Mouse (Mus musculus) heart, adult 9 months (tissue): ENCODE data around the gene Ptprk.
A peak's percentile ranks its signal among the peaks of the same experiment; 100 is the strongest.

ENCODE experiments used
- DNase-seq, 2 experiments: peaks; one replicate each; pipeline ENCODE4 v3.0.0; 2022; ENCODE audit warnings: low spot score in 2 of 2

Ptprk gene

DNA sequence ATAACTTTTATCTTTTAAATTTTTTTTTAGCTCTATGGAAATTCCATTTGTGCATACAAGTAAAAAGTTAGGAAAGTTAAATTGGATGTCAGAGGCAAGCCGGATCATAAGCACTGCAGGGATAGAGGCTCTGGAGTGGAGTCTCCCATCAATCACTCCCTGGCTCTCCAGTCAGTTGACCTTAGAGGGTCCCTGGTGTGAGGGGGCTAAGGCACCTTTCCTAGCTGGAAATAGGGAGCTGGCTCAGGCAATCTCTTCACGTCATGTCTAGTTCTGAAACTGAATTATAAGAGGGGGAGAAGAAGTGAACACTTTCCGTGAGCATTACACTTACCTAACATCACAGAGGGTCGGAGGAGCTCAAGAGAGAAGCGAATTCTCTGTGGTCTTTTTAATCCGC, 110.1 kb downstream of the Ptprk start:
- DNase-seq, result no peak

DNA sequence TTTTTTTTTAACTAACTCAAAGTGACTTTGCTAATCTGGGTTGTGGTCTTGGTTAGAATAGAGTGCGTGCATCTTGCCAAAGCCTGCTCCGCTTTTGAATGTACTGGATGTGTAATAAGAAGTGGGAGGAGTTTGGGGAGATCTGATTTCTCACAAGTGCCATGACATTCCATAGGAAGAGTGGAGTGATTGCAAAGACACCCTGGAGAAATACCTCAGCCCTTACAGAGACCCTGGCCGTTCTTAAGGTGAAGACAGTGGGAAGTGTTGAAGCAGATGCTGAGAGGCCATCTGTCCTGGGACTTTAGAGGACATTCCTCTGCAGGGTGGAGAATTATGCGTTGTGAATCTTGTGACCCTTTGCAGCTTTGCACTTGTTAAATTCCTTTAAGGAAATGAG, 110.7 kb downstream of the Ptprk start:
- DNase-seq, result no peak

DNA sequence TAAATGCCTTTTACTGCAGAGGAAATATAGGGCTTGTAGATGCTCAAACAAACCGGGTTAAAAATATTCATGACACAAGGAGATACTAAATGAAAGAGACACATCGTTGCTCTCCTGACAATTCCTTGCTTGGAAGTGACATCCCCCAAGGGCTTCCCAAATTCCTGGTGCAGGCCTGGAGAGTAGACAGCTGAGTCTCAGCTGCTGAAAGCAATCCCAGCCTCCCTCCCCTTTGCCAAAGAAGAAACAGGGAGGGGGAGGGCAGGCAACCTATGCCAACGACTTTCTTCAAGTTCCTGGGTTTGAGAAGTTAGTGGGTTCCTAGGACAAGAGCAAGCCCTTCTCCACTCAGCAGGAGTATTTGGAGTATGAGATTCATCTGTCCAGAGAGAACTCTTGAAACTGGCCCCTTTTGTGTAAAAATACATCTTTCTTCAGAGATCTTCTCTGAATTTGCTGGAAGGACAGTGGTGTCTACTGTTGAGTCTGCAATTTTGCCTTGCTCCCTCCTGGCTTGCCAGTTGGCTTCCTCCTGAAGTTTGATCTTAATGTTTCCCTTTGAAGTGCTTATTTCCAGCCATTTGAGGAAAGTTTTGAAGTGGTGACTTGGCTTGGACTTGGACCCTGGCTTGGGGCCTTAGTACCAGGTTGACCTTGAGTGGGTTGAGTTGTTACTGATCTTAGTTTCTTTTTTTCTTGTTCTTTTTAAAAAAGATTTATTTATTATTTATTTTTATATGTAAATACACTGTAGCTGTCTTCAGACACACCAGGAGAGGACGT, 111.6 kb downstream of the Ptprk start:
- no peak for DNase-seq

DNA sequence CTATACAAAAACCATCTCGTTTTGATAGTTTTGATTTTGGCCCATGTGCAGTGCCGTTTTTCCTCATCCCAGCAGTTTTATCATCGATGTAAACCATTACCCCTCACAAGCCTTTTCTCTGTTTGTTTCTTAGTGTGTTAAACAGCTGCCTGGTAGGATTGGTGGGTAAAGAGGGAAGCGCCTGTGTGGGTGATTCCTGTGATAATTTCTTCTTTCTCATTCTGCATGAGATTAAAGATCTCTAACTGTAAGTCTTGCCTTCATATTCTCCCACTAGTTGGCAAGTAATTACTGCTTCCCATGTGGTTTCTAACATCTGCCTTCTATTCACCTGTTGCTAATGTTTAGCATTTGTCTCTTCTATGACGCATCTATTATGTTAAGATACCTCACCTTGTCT, 116.8 kb downstream of the Ptprk start:
- no peak for DNase-seq

DNA sequence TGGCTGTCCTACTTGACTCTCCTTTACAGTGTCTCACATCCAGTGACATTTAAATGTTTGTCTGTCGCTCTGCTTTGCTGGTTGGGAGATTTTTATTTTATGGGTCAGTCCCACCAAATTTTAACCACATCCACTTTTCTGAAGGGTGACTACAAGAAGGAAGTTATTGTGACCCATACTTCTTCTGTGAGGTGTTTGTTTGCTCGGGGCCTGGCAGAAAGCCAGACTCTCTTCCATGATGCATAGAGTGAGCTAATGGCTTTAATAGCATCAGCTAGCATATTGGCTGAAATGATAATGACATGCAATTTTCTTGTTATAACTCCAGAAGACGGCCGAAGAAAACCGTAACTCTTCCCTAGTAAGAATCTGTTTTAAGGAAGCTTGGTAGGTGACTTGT, 119.0 kb downstream of the Ptprk start:
- no peak for DNase-seq

DNA sequence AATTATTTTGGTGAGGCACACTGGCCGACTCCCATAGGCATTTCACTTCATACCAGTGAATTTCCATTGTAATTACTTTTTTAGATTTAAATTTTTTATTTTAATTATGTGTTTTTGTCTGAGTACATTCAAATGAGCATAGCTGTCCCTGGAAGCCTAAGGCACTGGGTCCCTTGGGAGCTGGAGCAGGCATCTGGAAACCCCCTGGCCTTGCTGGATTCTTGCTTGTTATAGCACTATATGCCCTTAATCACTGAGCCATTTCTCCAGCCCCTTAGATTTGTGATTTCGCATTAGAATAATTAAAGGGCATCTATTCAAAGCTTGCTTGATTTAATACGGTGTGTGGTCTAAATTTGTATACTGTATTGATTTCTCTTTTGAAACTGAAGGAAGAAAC, 126.0 kb downstream of the Ptprk start:
- no peak for DNase-seq

DNA sequence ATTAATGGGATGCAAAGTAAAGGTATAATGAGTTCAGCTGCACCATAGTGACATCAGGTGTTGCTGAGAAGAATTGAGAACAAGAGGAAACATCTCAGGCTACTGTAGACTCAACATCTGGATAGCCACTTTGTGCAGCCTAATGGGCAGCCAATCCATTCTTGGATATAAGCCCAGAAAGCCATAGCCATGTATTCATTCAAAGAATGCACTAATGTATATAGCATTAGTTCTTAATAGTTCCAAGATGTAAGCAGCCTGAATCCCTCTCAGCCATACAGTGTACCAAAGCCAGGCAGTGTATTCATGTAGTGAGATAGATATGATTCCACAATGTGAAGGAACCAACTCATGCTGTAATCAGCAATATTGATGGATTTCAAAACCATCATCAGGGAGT, 134.8 kb downstream of the Ptprk start:
- DNase-seq, result no peak

DNA sequence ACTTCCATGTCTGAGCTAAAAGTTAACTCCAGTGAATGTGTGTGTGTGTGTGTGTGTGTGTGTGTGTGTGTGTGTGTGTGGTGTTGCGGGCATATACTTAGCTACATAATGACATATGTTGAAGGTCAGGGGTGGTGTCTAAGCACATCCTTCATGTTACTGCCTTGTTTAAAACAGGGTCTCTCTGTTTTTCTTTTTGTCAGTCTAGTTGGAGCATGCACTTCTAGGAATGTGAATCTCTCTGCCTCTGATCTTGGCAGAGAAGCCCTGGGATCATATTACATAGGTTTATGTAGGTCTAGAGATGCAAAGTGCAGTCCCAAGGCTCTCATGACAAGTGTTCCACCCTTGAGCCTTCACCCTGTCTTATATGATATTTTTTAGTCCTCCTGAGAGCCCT, 137.5 kb downstream of the Ptprk start:
- no peak for DNase-seq

DNA sequence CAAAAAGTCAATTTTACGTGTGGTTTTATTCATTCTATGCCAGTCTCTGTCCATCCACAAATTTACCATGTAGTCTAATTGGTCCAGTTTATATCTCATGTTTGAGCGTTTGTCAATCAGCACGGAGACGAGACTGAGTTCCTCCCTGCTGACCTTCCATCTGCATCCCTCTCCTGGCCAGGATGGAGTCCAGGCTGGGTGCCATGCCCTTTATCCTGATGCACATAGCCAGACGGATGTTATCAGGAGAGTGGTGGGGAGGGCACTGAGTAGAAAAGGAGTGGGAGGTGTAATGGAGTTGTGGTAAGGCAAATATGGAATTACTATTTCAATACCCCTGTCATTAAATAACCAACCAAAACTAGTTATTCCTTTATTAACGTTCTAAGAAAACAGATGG, 140.5 kb downstream of the Ptprk start:
- no peak for DNase-seq

DNA sequence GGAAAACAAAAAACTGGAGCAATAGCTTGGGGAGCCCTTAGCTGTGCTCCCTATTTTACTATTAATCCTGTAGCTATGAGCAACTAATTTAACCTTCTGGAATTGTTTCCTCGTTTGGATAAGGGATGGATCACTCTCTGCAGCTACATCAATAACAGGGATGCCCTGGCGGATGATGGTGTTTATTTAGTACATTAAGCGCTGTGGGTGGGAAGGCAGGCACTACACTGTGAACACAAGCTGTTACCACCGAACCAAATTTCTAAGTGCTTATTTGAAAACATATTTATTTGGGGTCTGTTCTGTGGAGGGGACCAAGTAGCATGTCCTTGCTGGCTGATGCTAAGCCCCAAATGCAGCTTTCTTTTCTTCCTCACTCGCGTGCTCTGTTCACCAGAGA, 149.0 kb downstream of the Ptprk start:
- DNase-seq, result no peak

DNA sequence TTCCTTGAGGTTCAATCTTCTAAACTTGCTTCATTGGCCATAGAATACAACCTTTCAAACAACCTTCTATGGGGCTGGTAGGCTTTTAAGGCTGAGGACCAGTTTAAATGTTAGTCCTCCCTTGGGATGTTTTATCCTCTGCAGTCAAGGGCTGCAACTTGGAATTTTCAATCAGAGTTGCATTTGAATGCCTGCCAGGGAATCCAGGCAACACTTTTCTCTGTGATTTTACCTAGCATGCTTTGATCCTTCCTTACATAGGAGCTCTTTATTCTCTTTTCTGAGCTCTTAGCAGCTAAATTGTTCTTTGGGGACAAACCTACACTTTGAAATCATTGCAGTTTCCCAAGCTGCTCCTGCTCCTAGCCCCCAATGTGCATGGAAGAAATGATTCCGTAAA, 149.8 kb downstream of the Ptprk start:
- no peak for DNase-seq

DNA sequence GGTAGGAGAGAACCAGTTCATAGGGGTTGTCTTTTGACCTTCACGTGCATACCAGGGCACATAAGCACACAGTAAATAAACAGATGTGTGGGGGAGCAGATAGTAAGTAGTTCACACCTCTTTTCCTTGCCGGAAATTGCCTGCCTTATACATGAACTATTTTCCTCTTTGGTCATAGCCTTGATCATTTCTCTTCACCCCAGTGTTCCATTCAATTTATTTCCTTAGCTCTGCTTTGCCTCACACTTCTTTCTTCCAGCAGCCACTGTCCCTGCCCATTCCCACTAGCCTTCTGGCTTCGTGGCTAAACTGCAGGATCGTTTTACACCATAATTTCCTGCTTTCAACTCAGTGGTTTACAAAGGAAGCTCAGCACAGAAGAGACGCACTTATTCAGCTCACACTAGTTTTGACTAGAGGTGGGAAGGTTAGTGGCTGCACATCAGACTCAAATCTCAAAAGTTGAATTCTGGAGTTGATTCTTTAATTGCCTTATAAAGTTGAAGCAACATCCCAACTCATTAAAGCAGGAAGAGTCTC, 151.0 kb downstream of the Ptprk start:
- DNase-seq, result no peak

DNA sequence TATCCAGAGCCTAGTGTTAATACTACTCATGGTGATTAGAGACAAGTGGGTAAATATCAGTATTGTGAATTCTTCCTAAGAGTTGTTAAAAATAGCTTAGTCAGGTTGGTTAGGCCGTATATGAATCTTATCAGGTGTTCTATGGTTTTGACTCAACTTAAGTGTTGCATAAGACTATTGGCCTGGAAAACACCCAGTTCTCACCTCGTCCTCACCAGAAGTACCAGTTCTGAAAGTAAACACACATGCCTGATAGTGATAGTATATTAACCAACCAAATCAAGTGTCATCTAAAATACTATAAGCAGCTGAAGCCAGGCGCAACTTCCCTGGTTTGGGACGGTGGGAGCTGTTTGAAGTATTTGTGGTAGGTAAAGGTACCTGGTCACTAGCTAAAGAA, 153.1 kb downstream of the Ptprk start:
- no peak for DNase-seq

DNA sequence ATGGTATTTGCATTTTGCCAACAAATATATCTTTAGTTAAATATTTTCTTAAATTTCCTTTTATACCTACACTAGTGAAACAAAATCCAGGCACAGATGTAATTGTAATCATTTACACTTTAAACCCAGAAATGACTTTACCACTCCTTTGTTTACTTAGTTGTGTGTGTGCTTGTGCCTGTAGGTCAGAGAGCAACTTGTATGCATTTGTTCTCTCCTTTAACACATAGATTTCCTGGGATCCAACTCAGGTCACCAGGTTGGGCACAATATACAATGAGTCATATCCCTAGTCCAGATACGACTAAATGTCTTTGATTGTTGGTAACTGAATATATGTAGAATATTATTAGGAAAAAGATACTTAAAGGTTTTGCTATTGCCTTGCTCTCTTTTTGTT, 153.6 kb downstream of the Ptprk start:
- no peak for DNase-seq

DNA sequence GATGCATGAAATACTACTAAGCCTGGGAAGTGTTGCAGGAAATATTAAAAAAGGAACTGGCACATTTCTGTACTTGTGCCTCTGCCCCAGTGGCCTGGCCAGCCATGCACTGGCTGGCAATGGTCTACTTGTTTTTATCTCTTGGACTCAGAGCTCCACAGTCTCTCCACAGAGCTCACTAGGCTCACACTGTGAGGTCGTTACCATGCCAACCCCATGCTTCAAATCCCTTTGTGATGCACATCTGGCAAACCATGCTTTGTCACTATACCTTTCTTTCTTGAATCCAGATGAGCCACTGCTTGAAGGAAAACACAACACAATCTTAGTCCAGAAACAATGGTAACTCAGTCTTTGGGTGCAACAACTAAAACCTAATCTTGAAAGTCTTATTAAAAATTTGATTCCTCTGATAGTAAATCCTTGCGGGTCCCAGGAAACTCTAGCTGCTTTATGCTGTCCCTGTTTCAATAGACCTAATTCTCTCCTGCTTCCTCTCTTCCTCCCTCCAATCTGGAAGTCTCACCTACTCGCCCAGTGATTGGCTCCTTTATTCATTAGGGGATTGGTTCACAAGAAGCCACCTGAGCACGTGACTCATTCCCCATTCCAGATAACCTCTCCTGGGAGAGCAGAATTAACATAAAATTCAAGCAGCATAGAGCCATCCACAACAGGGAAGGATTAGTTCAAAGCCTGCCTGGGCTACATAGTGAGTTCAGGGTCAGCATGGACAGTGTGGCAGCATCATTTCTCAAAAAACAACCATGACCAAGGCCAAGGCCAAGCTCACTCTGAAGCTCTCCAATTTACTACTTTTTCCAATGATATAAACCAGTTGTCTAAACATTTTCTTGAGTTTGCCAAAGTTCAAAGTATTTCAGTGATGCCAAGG, 157.9 kb downstream of the Ptprk start:
- peak in 1 of 2 experiments; percentile 8 for DNase-seq

DNA sequence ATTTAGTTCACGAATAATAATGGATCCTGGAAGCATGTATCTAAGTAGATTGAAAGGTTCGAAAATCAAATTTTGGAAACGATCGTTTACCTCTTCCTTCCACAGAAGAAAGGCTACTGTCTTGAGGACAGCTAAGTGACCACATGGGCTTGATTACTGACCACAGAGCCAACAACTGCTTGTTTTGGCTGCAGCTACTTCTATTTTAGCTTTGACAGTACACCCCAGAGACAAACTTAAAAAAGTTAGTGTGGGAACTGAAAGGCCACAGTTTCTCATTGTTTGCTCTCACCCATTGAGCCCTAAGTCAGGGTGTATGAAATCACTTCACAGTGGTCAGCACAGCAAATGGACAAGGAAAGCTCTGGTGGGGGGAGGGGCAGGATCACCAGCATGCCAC, 174.4 kb downstream of the Ptprk start:
- peak; percentile 24 to 50 for DNase-seq

DNA sequence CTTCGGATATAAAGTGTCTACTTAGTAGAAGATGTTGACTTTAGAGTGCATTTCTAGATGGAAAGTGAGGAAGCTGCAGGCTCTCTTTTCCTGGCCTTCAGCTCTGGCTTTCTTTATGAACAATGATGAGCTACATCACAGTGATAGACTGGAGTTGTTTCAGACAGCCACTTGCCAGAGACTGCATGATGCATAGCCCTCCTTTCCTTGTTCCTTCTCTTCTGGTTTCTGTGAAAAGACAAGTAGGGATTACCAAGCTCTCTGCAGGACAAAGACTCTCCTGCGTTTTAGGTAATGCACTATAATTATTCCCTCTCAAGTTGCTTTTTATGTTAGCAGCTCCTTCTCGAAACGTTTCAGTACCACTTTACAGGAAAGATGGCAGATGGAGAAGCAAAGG, 176.8 kb downstream of the Ptprk start:
- no peak for DNase-seq

DNA sequence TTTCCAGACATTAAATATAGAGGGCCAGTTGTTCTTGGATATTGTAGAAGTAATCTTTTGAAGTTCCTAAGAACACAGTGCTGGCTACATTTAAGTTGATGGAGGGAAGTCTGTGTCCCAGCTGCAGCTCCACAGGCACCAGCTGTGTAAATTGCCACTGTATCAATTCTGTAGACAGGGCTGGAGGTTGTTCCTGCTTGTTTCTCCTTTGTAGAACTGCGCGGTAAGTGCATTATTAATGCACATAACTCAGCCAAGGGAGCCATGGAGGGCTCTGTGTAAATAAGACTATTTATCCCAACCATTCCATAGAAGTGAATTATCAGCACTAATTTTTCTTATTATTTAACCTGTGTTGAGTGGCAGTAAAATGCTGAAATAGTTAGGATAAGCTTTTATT, 186.0 kb downstream of the Ptprk start:
- no peak for DNase-seq

DNA sequence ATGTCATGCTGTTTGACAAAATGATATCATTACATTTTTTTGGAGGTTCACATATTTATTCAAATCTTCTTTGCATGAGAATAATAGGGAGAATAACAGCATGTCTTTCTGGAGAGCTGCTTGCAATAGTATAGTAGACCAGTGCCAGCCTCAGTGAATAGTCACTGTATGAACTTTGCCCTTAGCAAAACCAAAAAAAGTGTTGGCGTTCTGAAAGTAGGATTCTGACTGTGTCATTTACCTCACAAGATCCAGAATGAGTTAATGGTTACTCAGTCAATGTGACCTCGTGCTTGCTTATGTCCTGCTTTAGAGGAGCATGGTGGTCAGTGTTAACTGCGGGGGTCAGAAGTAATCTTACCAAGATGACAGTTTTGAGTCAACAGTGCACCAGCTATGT, 187.5 kb downstream of the Ptprk start:
- DNase-seq, result no peak

DNA sequence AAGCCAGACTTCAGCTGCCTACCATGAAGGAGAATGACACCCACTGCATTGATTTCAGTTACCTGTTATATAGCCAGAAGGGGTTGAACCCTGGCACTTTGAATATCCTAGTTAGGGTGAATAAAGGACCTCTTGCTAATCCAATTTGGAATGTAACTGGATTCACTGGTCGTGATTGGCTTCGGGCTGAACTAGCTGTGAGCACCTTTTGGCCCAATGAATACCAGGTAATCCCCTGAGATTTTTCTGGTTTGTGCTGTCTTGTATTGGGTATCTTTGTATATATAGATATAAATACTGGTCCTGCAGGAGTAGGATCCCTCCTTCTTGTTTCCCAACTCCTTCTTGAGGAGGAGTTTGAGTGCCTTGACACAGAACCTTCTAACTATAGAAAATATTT, 188.9 kb downstream of the Ptprk start:
- no peak for DNase-seq

DNA sequence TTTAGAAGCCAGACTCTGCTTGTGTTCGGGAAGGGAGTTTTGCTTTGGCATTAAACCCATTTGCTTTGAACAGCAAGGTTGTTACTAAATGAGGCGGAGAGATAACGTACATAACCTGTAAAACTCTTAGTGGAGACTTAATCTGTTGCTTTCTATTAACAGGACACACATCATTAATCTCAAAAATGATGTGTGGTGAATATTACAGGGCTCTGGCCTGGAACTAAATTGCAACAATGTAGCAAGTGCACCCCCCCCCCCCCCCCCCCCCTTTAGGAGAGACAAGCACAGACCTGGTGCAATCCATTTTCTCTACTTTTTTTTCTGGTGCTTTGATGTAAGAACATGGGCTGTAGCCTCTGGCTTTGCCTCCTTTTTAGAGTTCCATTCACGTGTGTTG, 195.7 kb downstream of the Ptprk start:
- no peak for DNase-seq

DNA sequence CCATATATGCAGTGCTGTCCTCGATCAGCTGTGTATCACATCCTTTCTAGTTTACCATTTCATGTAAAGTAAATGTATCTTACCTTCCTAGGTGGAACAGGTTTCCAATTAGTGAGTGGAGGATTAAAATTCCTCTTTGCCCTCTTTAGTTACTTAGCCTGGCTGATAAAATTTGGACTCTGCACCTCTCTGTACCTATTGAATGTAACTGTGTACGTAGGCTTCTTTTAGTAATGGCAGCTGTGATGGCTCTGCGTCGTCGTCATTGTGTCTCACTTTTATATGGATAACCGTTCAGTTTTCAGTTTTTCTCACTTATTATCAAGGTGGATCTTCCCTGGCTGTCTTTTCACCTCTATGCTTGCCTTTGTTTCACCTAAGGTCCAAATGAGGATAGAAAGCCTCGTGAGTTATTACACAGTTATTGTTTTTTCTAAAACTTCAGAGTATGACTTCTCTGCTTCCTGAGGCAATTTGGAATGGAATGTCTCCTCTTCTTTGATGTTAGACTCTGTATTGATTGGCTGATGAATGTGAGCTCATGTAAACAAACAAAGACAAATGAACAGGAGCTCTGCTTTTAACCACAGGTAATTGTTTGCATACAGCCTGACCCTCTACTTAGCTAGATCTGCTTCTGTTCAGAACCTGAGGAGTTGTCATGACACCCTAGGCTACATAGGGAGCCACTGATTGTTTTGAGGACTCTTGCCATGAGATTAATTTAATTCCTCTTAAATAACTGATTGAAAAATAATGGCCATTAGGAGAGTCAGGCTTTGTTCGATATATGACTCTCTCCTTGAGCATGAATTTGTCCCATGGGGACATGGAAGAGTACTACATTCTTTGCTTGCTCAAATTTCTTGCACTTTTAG, 197.3 kb downstream of the Ptprk start:
- DNase-seq, result no peak
